Mouse (Mus musculus) testis, adult 2 months (tissue): ENCODE data around the gene Stard5.

Source experiments
- CTCF ChIP-seq: fragments of 200-500 bp; IDR thresholded peaks from 2 replicates; pipeline ENCODE4 v1.5.1; 2012; ENCODE audit warnings: low read depth, mild to moderate bottlenecking, inconsistent platforms, low read length, moderate library complexity; ENCODE audit not compliant: control insufficient read depth, insufficient read depth, insufficient replicate concordance
- POLR2A ChIP-seq: fragments of 200-500 bp; IDR thresholded peaks from 2 replicates; pipeline ENCODE4 v1.6.1; 2012; ENCODE audit warnings: low read depth, mild to moderate bottlenecking, inconsistent platforms, low read length, moderate library complexity; ENCODE audit not compliant: control insufficient read depth

- no peak for TF ChIP-seq POLR2A
- TF ChIP-seq CTCF, result no peak
These were observed 37.7 kb upstream of the Stard5 start for GRCm38 (mm10) chr7:83594056-83594455.
